Mouse (Mus musculus) kidney, adult 2 months (tissue): ENCODE results near the gene Rab37.

Experiments used
- CTCF ChIP-seq: fragments of 200-500 bp; conservative IDR thresholded peaks from 2 replicates; pipeline ENCODE4 v1.5.1; 2011; ENCODE audit warnings: low read depth, mild to moderate bottlenecking, control low read depth, low read length, moderate library complexity, mixed read lengths; ENCODE audit not compliant: insufficient read depth, insufficient read length
- POLR2A ChIP-seq: fragments of 200-500 bp; IDR thresholded peaks from one replicate; pipeline ENCODE4 v1.6.1; 2011; ENCODE audit warnings: low read depth, low read length, control low read depth

- TF ChIP-seq CTCF (no peak), POLR2A (no peak)
Observed at GRCm38 (mm10) chr11:115171125-115171524, 79.9 kb downstream of the Rab37 start.
